Mouse (Mus musculus): ENCODE results near the gene Pmpcb.

GRCm38 (mm10) chr5:21785053-21785452 is 48.1 kb downstream of the Pmpcb start, which contains the start of the genes Dnajc2 and Psmc2:
- TF ChIP-seq TAL1 (IDR thresholded peaks at IDR 0.05; ENCODE audit: low read length) (no peak), GATA1 (IDR thresholded peaks at IDR 0.05; ENCODE audit: low read length) (no peak)

Data from erythroblast, embryonic 14.5 days (primary cell).